Mouse (Mus musculus): Measurements from ENCODE around the gene Arhgef12. TPM values are rescaled to one million over a fixed set of nuclear protein-coding genes. Genes with fewer than 3 reads are reported as not detected.

Gene Arhgef12
- polyA plus RNA-seq, 1 experiment, result 6.9 TPM

DNA sequence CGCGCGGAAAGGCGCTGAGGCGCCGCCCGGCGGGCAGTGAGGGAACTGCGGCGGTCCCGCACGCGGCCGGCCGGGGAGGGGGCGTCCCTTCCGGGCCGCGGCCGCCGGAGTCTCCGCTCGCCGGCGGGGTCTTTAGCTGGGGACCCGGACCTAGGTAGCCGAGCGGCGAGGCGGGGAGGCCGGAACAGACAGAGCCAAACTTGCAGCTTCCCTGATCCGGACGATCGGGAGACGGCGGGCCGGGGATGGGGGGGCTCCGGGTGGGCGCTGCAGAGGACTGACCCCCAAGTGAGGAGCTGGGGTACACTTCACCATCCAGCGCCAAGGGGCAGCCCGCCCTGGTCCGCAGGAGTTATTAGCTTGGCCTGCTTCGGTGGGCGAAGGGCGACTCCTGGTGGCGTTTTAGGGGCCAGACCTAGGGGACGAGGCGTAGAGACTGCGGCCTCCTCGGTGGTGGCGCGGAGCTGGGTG, 162.5 kb downstream of the Arhgef12 start:
- TF ChIP-seq CTCF (IDR thresholded peaks at IDR 0.05; ENCODE audit: control insufficient read depth, insufficient read depth, insufficient replicate concordance, low read depth, low read length) (peak; percentile 72), POLR2A (IDR thresholded peaks at IDR 0.05; ENCODE audit: control insufficient read depth, low read depth, low read length) (no peak)
- Histone ChIP-seq H3K36me3 (ENCODE audit: control insufficient read depth, insufficient read depth, low read length) (no peaks in the 10 kb centered on the region), H3K27me3 (ENCODE audit: control insufficient read depth, insufficient read depth, low read length) (peaks cover 6% of the 10 kb centered on the region), H3K27ac (ENCODE audit: control insufficient read depth, insufficient read depth, low read depth, low read length) (no peak overlapping the region), H3K4me3 (ENCODE audit: control insufficient read depth, low read depth, low read length) (peak overlapping the region; percentile 81), H3K4me1 (ENCODE audit: control insufficient read depth, insufficient read depth, low read length) (peaks cover 6% of the 10 kb centered on the region)

DNA sequence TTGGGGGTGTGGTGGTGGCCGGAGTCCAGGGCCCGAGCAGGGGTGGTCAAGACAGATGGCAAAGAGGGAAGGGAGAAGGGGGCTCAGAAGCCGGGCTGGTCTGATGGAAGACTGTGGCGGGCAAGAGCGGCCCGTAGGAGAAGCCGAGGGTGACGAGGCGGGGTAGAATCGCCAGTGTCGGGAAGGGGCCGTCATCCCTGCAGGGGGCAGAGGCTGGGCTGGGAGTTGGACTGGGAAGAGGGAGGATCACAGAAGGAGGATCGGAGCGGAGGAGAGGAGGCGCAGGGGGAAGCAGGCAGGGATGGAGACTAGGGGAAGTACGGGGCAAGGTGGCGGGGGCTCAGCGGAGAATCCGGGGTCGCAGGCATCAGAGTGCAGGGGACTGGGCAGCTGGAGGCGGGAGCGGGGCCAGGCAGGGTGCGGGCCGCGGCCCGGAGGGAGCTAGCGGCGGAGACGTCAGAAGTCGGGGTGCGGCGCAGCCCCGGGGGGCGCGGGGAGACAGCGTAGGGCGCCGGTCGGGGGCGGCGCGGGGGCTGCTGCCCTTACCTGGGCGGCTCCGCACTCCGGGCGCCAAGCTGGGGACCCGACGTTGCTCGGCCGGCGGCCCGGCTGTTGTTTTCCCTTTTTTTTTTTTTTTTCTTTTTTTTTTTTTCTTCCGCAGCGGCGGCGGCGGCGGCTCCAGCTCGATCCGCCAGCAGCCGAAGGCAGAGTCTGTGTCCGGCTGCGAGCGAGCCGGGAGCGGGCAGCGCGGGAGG, 163.1 kb downstream of the Arhgef12 start, which contains the start of gene Grik4:
Grik4 (minus strand) TSS at position 713 of the 755 bp plus-strand sequence.
- peaks cover 5% of the 10 kb centered on the region for H3K4me1 ChIP-seq (ENCODE audit: control insufficient read depth, insufficient read depth, low read length)
- TF ChIP-seq POLR2A (IDR thresholded peaks at IDR 0.05; ENCODE audit: control insufficient read depth, low read depth, low read length) (no peak), CTCF (IDR thresholded peaks at IDR 0.05; ENCODE audit: control insufficient read depth, insufficient read depth, insufficient replicate concordance, low read depth, low read length) (no peak)
- no peak within 1 kb of the TSS for H3K27ac ChIP-seq (ENCODE audit: control insufficient read depth, insufficient read depth, low read depth, low read length)
- H3K4me3 ChIP-seq (ENCODE audit: control insufficient read depth, low read depth, low read length), result peak within 1 kb of the TSS; percentile 81
- peaks cover 6% of the 10 kb centered on the region for H3K27me3 ChIP-seq (ENCODE audit: control insufficient read depth, insufficient read depth, low read length)
- H3K36me3 ChIP-seq (ENCODE audit: control insufficient read depth, insufficient read depth, low read length), result no peaks in the 10 kb centered on the region

DNA sequence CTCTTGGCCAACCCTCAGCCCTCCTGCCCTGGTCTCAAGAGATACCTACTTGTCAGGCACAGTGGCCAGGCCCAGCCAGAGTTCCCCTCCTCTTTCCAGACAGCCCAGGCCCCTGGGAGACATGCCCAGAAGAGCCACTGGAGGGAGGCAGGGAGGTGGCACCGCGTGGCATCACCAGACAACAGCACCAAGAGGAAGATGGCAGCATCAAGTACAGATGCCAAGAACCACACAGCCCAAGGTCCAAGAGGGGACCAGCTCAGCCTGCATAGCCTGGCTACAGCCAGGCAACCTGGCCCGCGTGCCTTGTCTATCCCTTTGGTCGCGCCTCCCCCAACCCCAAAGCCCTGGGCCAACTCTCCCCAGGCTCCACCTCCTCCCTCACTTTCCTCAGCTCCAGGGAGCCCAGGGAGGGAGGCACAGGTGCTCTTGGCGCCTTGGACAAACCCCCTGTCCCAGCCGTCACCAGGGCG, 163.9 kb downstream of the Arhgef12 start:
- Histone ChIP-seq H3K4me1 (ENCODE audit: control insufficient read depth, insufficient read depth, low read length) (peaks cover 5% of the 10 kb centered on the region), H3K27me3 (ENCODE audit: control insufficient read depth, insufficient read depth, low read length) (peaks cover 6% of the 10 kb centered on the region), H3K27ac (ENCODE audit: control insufficient read depth, insufficient read depth, low read depth, low read length) (no peak overlapping the region), H3K36me3 (ENCODE audit: control insufficient read depth, insufficient read depth, low read length) (no peaks in the 10 kb centered on the region), H3K4me3 (ENCODE audit: control insufficient read depth, low read depth, low read length) (no peak overlapping the region)
- no peak for TF ChIP-seq CTCF (IDR thresholded peaks at IDR 0.05; ENCODE audit: control insufficient read depth, insufficient read depth, insufficient replicate concordance, low read depth, low read length)
- no peak for TF ChIP-seq POLR2A (IDR thresholded peaks at IDR 0.05; ENCODE audit: control insufficient read depth, low read depth, low read length)

DNA sequence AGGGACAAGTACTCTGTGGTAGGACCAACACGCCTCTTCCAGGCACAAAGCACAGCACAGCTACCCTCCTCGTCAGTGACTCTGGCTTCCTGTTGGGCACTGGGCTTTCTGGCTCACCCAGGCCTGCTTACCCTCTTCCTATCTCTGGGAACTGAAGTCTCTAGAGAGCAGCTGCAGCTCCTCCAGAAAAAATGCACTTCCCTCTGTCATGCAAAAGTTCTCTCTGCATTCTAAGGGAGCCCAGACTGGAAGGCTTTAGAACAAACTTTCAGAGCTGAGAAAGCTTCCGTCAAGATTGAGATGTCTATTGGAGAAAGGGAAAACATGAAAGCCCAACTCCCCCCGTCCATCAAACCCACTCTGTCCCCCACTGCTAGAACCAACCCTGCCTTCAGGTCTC, 164.9 kb downstream of the Arhgef12 start:
- Histone ChIP-seq H3K4me3 (ENCODE audit: control insufficient read depth, low read depth, low read length) (no peak overlapping the region), H3K36me3 (ENCODE audit: control insufficient read depth, insufficient read depth, low read length) (no peaks in the 10 kb centered on the region), H3K27ac (ENCODE audit: control insufficient read depth, insufficient read depth, low read depth, low read length) (no peak overlapping the region), H3K4me1 (ENCODE audit: control insufficient read depth, insufficient read depth, low read length) (peaks cover 5% of the 10 kb centered on the region), H3K27me3 (ENCODE audit: control insufficient read depth, insufficient read depth, low read length) (peaks cover 6% of the 10 kb centered on the region)
- TF ChIP-seq POLR2A (IDR thresholded peaks at IDR 0.05; ENCODE audit: control insufficient read depth, low read depth, low read length) (no peak), CTCF (IDR thresholded peaks at IDR 0.05; ENCODE audit: control insufficient read depth, insufficient read depth, insufficient replicate concordance, low read depth, low read length) (no peak)

DNA sequence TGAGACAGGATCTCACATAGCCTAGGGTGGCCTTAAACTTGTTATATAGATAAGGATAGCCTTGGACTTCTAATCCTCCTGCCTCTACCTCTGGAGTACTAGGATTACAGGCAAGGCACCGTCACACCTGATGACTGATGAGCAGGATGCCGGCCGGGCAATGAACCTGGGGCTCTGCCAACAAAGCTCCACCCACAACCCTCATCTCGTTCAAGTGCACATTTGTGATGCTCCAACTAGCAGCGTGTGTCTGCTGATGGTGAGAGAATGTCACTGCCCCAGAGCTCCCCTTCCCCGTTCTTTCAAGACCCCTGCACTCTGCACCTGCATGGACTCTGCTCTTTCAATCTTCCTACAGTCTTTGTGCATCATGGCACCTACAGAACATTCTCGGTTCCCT, 174.9 kb downstream of the Arhgef12 start:
- Histone ChIP-seq H3K36me3 (ENCODE audit: control insufficient read depth, insufficient read depth, low read length) (no peaks in the 10 kb centered on the region), H3K4me1 (ENCODE audit: control insufficient read depth, insufficient read depth, low read length) (peaks cover 17% of the 10 kb centered on the region), H3K4me3 (ENCODE audit: control insufficient read depth, low read depth, low read length) (no peak overlapping the region), H3K27me3 (ENCODE audit: control insufficient read depth, insufficient read depth, low read length) (no peaks in the 10 kb centered on the region), H3K27ac (ENCODE audit: control insufficient read depth, insufficient read depth, low read depth, low read length) (no peak overlapping the region)
- TF ChIP-seq POLR2A (IDR thresholded peaks at IDR 0.05; ENCODE audit: control insufficient read depth, low read depth, low read length), result no peak

DNA sequence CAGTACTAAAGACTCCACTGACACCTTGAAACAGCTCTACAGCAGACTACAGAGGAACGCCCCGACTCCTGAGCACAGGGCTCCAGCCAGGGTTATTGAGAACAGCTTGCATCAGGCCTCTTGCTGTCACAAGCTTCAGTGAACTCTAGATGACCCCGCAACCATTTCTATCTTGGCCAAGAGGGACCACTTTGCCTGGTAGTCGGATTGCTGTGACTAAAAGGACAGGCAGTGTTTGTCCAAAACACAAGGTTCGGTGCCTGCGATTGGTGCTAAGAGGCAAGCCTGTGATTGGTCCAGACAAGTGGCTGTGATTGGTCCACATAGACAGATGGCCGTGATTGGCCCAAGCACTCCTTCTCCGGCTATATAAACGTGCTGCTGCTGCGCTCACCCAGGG, 179.5 kb downstream of the Arhgef12 start:
- Histone ChIP-seq H3K36me3 (ENCODE audit: control insufficient read depth, insufficient read depth, low read length) (no peaks in the 10 kb centered on the region), H3K27me3 (ENCODE audit: control insufficient read depth, insufficient read depth, low read length) (no peaks in the 10 kb centered on the region), H3K27ac (ENCODE audit: control insufficient read depth, insufficient read depth, low read depth, low read length) (no peak overlapping the region), H3K4me3 (ENCODE audit: control insufficient read depth, low read depth, low read length) (peak overlapping the region; percentile 71), H3K4me1 (ENCODE audit: control insufficient read depth, insufficient read depth, low read length) (peaks cover 19% of the 10 kb centered on the region)
- TF ChIP-seq CTCF (IDR thresholded peaks at IDR 0.05; ENCODE audit: control insufficient read depth, insufficient read depth, insufficient replicate concordance, low read depth, low read length) (no peak), POLR2A (IDR thresholded peaks at IDR 0.05; ENCODE audit: control insufficient read depth, low read depth, low read length) (no peak; the same call in 1 of the 2 replicates)

DNA sequence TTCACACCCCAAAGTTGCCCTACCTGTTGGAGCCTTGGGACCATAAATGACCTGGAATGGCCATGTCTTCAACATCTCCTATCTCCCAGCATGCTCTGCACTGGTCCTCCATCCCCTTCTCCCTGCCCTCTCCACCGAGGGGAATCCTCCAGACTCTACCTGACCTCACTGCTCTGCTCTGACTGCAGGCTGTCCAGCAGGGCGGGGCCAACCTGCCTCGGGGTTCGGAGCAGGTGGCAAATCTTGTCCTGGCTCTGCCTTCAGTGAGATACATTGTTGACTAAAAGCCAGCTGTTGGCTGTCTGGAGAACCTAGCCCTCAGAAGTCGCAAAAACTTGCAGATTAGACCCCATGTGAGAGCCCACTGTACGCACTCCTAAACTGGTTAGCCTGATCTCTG, 180.5 kb downstream of the Arhgef12 start:
- Histone ChIP-seq H3K4me3 (ENCODE audit: control insufficient read depth, low read depth, low read length) (no peak overlapping the region), H3K4me1 (ENCODE audit: control insufficient read depth, insufficient read depth, low read length) (peaks cover 19% of the 10 kb centered on the region), H3K36me3 (ENCODE audit: control insufficient read depth, insufficient read depth, low read length) (no peaks in the 10 kb centered on the region), H3K27ac (ENCODE audit: control insufficient read depth, insufficient read depth, low read depth, low read length) (no peak overlapping the region), H3K27me3 (ENCODE audit: control insufficient read depth, insufficient read depth, low read length) (no peaks in the 10 kb centered on the region)
- TF ChIP-seq CTCF (IDR thresholded peaks at IDR 0.05; ENCODE audit: control insufficient read depth, insufficient read depth, insufficient replicate concordance, low read depth, low read length), result no peak
- no peak for TF ChIP-seq POLR2A (IDR thresholded peaks at IDR 0.05; ENCODE audit: control insufficient read depth, low read depth, low read length)
